ENCODE assay signal across 32 mouse cellular contexts in genomic region chr10:60430591-60430990, GRCm38 (mm10). TPM values are rescaled to one million over a fixed set of nuclear protein-coding genes. Genes with fewer than 3 reads are reported as not detected.
DNase-seq lines count a peak whose midpoint lies in the region; ATAC-seq and TF ChIP-seq lines count a peak whose summit lies in the region.
"Had no signal": no experiment of that assay in that cellular context is flagged by ENCODE, and none has a peak within 500 bp of the region (broad histone marks: within the 10 kb centered on the region; RNA-seq: fewer than 3 reads in every experiment).

No protein-coding gene starts in this region.

- TF ChIP-seq CTCF in hindbrain, postnatal 0 days (IDR thresholded peaks at IDR 0.05; ENCODE audit: low read depth), result no peak
- TF ChIP-seq CTCF in brain, embryonic 14.5 days (IDR thresholded peaks at IDR 0.05; ENCODE audit: borderline replicate concordance, extremely low read depth, insufficient read depth, insufficient read length), result no peak

- 47% methylated on average over 6 of the region's 6 CpGs for WGBS in embryonic facial prominence, embryonic 14.5 days
- WGBS in embryonic facial prominence, embryonic 10.5 days, result 50% methylated on average over 6 of the region's 6 CpGs
- WGBS in hindbrain, embryonic 13.5 days, result 22% methylated on average over 6 of the region's 6 CpGs
- 12% methylated on average over 6 of the region's 6 CpGs for WGBS in hindbrain, postnatal 0 days
- 10% methylated on average over 6 of the region's 6 CpGs for WGBS in neural tube, embryonic 14.5 days

- H3K9ac ChIP-seq in embryonic facial prominence, embryonic 14.5 days (ENCODE audit: low read depth, low read length), result no peak overlapping the region
- H3K9ac ChIP-seq in hindbrain, embryonic 13.5 days, result peak overlapping the region; percentile 24; the same call in 1 of the 2 replicates
- no peak overlapping the region for H3K9ac ChIP-seq in hindbrain, postnatal 0 days (replicated peaks; ENCODE audit: low read length)
- 0 out of 2 replicates have a peak overlapping the region, but pooled peaks have one; percentile 21 for H3K9ac ChIP-seq in neural tube, embryonic 14.5 days (replicated peaks; ENCODE audit: low read depth, low read length)
- H3K9ac ChIP-seq: embryonic facial prominence, embryonic 13.5 days; heart, embryonic 12.5 days; liver, embryonic 12.5 days; liver, postnatal 0 days; stomach, embryonic 15.5 days had no signal

- no peaks in the 10 kb centered on the region for H3K27me3 ChIP-seq in embryonic facial prominence, embryonic 14.5 days (replicated peaks; ENCODE audit: control insufficient read depth, insufficient read depth, low read length)
- H3K27me3 ChIP-seq in embryonic facial prominence, embryonic 10.5 days (replicated peaks; ENCODE audit: low read depth, poor library complexity, severe bottlenecking), result peaks cover 8% of the 10 kb centered on the region; the same call in 1 of the 2 replicates
- peaks cover 21% of the 10 kb centered on the region for H3K27me3 ChIP-seq in hindbrain, embryonic 13.5 days
- no peaks in the 10 kb centered on the region for H3K27me3 ChIP-seq in hindbrain, postnatal 0 days (ENCODE audit: insufficient read depth, low read length)
- no peaks in the 10 kb centered on the region; the same call in 1 of the 2 replicates for H3K27me3 ChIP-seq in neural tube, embryonic 14.5 days (ENCODE audit: control insufficient read depth, insufficient read depth, low read length)
- H3K27me3 ChIP-seq: stomach, embryonic 15.5 days had no signal

- TF ChIP-seq POLR2A in brain, embryonic 14.5 days (IDR thresholded peaks at IDR 0.05; ENCODE audit: borderline replicate concordance, extremely low read depth, insufficient read depth, insufficient read length, poor library complexity, severe bottlenecking), result no peak

- H3K27ac ChIP-seq in embryonic facial prominence, embryonic 14.5 days (replicated peaks; ENCODE audit: low read depth, low read length), result no peak overlapping the region
- no peak overlapping the region for H3K27ac ChIP-seq in embryonic facial prominence, embryonic 10.5 days (replicated peaks)
- H3K27ac ChIP-seq in hindbrain, embryonic 13.5 days, result peak overlapping the region; percentile 67
- no peak overlapping the region for H3K27ac ChIP-seq in hindbrain, postnatal 0 days
- H3K27ac ChIP-seq in neural tube, embryonic 14.5 days (ENCODE audit: low read depth, low read length), result peak overlapping the region; percentile 57
- H3K27ac ChIP-seq: embryonic facial prominence, embryonic 13.5 days; heart, adult 2 months; kidney, postnatal 0 days; liver, embryonic 12.5 days; stomach, embryonic 15.5 days had no signal

- peaks cover 6% of the 10 kb centered on the region; the same call in 1 of the 2 replicates for H3K9me3 ChIP-seq in embryonic facial prominence, embryonic 14.5 days (ENCODE audit: control insufficient read depth, low read length)
- peaks cover 8% of the 10 kb centered on the region for H3K9me3 ChIP-seq in embryonic facial prominence, embryonic 10.5 days
- H3K9me3 ChIP-seq in hindbrain, embryonic 13.5 days, result peaks cover 5% of the 10 kb centered on the region; the same call in 1 of the 2 replicates
- H3K9me3 ChIP-seq in hindbrain, postnatal 0 days (ENCODE audit: low read length), result 0 out of 2 replicates have a peak, but pooled peaks cover under 1% of the 10 kb centered on the region
- no peaks in the 10 kb centered on the region for H3K9me3 ChIP-seq in neural tube, embryonic 14.5 days (ENCODE audit: control insufficient read depth, low read length)
- H3K9me3 ChIP-seq: liver, embryonic 12.5 days; stomach, embryonic 15.5 days had no signal

- ATAC-seq in embryonic facial prominence, embryonic 14.5 days (ENCODE audit: low read depth), result 0 out of 2 replicates have a peak, but pooled peaks have one; percentile 22
- ATAC-seq in hindbrain, embryonic 13.5 days (ENCODE audit: low FRiP score), result peak; percentile 27; the same call in 1 of the 2 replicates
- no peak for ATAC-seq in hindbrain, postnatal 0 days
- ATAC-seq in neural tube, embryonic 14.5 days (ENCODE audit: low read depth), result peak; percentile 66; the same call in 1 of the 2 replicates
- ATAC-seq in activated CD4-positive, CD25-positive, alpha-beta regulatory T cell, adult 4 months, result no peak
- ATAC-seq: forebrain, embryonic 14.5 days; liver, embryonic 12.5 days; liver, postnatal 0 days had no signal

- H3K4me1 ChIP-seq in embryonic facial prominence, embryonic 14.5 days (ENCODE audit: control insufficient read depth, insufficient read depth, low read length), result no peaks in the 10 kb centered on the region
- H3K4me1 ChIP-seq in embryonic facial prominence, embryonic 10.5 days, result peaks cover 6% of the 10 kb centered on the region
- peaks cover 28% of the 10 kb centered on the region for H3K4me1 ChIP-seq in hindbrain, embryonic 13.5 days (replicated peaks)
- H3K4me1 ChIP-seq in hindbrain, postnatal 0 days (ENCODE audit: insufficient read depth, low read length), result no peaks in the 10 kb centered on the region
- H3K4me1 ChIP-seq in neural tube, embryonic 14.5 days (ENCODE audit: control insufficient read depth, insufficient read depth, low read length), result peaks cover 19% of the 10 kb centered on the region; the same call in 1 of the 2 replicates
- H3K4me1 ChIP-seq: embryonic facial prominence, embryonic 13.5 days; heart, embryonic 12.5 days; liver, embryonic 12.5 days; megakaryocyte, embryonic 14.5 days; stomach, embryonic 15.5 days had no signal

- H3K36me3 ChIP-seq in embryonic facial prominence, embryonic 14.5 days (ENCODE audit: control insufficient read depth, insufficient read depth, low read length), result no peaks in the 10 kb centered on the region
- no peaks in the 10 kb centered on the region for H3K36me3 ChIP-seq in embryonic facial prominence, embryonic 10.5 days (replicated peaks)
- H3K36me3 ChIP-seq in hindbrain, embryonic 13.5 days, result no peaks in the 10 kb centered on the region
- no peaks in the 10 kb centered on the region for H3K36me3 ChIP-seq in hindbrain, postnatal 0 days (ENCODE audit: insufficient read depth, low read length)
- no peaks in the 10 kb centered on the region for H3K36me3 ChIP-seq in neural tube, embryonic 14.5 days (ENCODE audit: control insufficient read depth, insufficient read depth, low read length)
- H3K36me3 ChIP-seq: embryonic facial prominence, embryonic 13.5 days; heart, embryonic 12.5 days; liver, embryonic 12.5 days; stomach, embryonic 15.5 days had no signal

- no peak for DNase-seq in embryonic facial prominence, embryonic 14.5 days (ENCODE audit: low spot score)
- DNase-seq in embryonic facial prominence, embryonic 10.5 days (ENCODE audit: low spot score), result no peak
- DNase-seq in hindbrain, postnatal 0 days (ENCODE audit: low spot score), result no peak
- peak; percentile 23 for DNase-seq in brain, embryonic 14.5 days (ENCODE audit: low read depth)
- no peak for DNase-seq in kidney, adult 8-10 months
- DNase-seq: adrenal gland, adult 8-10 months; cerebellum, adult 9-10 months; embryo, embryonic 11 days; heart, adult 2 months; heart, postnatal 4 days; kidney, adult 2 months; layer of hippocampus, postnatal 36 days; left cerebral cortex, postnatal 4 days; liver, postnatal 0 days; lung, postnatal 4 days; right cerebral cortex, postnatal 25 days had no signal

- no peak overlapping the region for H3K4me3 ChIP-seq in embryonic facial prominence, embryonic 14.5 days (ENCODE audit: low read depth, low read length)
- H3K4me3 ChIP-seq in embryonic facial prominence, embryonic 10.5 days, result no peak overlapping the region
- H3K4me3 ChIP-seq in hindbrain, embryonic 13.5 days, result no peak overlapping the region
- no peak overlapping the region for H3K4me3 ChIP-seq in hindbrain, postnatal 0 days (ENCODE audit: low read length)
- no peak overlapping the region for H3K4me3 ChIP-seq in neural tube, embryonic 14.5 days (ENCODE audit: low read depth, low read length)
- H3K4me3 ChIP-seq: embryonic facial prominence, embryonic 13.5 days; erythroblast, embryonic 14.5 days; heart, adult 2 months; heart, embryonic 12.5 days; liver, embryonic 12.5 days; megakaryocyte, embryonic 14.5 days; stomach, embryonic 15.5 days had no signal

- no peak overlapping the region for H3K4me2 ChIP-seq in embryonic facial prominence, embryonic 14.5 days (ENCODE audit: low read depth, low read length)
- H3K4me2 ChIP-seq in hindbrain, embryonic 13.5 days, result peak overlapping the region; percentile 4; the same call in 1 of the 2 replicates
- no peak overlapping the region for H3K4me2 ChIP-seq in hindbrain, postnatal 0 days (ENCODE audit: low read depth, low read length)
- H3K4me2 ChIP-seq in neural tube, embryonic 14.5 days (ENCODE audit: low read depth, low read length), result no peak overlapping the region; the same call in 1 of the 2 replicates
- H3K4me2 ChIP-seq: embryonic facial prominence, embryonic 13.5 days; heart, embryonic 12.5 days; liver, embryonic 12.5 days; stomach, embryonic 15.5 days had no signal

RNA-seq across cellular contexts. Expression of gene Gm17455, which starts 31.1 kb away (rescaled TPM):
- polyA plus RNA-seq in embryonic facial prominence, embryonic 14.5 days (2014; fragmentation: Nextera tagmentation; extraction: Ambion mirVana), result 1.4 and 1.7 TPM in 2 replicates
- 0.96 and 2.6 TPM in 2 replicates for polyA plus RNA-seq in embryonic facial prominence, embryonic 10.5 days (2016; fragmentation: Nextera tagmentation; extraction: Ambion mirVana)
- 9.3 and 13.2 TPM in 2 replicates for polyA plus RNA-seq in hindbrain, embryonic 13.5 days (2015; fragmentation: Nextera tagmentation; extraction: Ambion mirVana)
- 2.4 and 19.4 TPM in 2 replicates for total RNA-seq in hindbrain, postnatal 0 days (2014; rRNA removed)
- polyA plus RNA-seq in hindbrain, postnatal 0 days (2015; fragmentation: Nextera tagmentation; extraction: Ambion mirVana), result 8.9 and 12.4 TPM in 2 replicates
- 6.5 and 9.1 TPM in 2 replicates for polyA plus RNA-seq in brain, embryonic 14.5 days (2012; rRNA removed)
- 17.7 and 20.0 TPM in 2 replicates for polyA plus RNA-seq in neural tube, embryonic 14.5 days (2014; fragmentation: Nextera tagmentation; extraction: Ambion mirVana)
- polyA plus RNA-seq in activated CD4-positive, CD25-positive, alpha-beta regulatory T cell, adult 4 months (2017; shearing (Covaris generic)), result under 1 TPM in 1 of 2 experiments, not detected in 1; 0.84 TPM
- total RNA-seq: adrenal gland, adult 8-10 months; adrenal gland, postnatal 4 days; CH12.LX; gastrocnemius, adult 18-20 months; heart, adult 2 months; heart, postnatal 4 days; layer of hippocampus, postnatal 36 days; monocyte, adult 5-6 weeks had no signal
- polyA plus RNA-seq: C2C12; erythroblast, embryonic 14.5 days; kidney, adult 2 months; liver, embryonic 12.5 days; liver, postnatal 0 days had no signal

Comparison
In these comparisons a context has a peak if more than half of its experiments do, and no peak if none do; other contexts are left out.
1. ATAC-seq: peak in embryonic facial prominence, embryonic 14.5 days (single experiment), hindbrain, embryonic 13.5 days (single experiment) and neural tube, embryonic 14.5 days (single experiment); none in hindbrain, postnatal 0 days (single experiment) and activated CD4-positive, CD25-positive, alpha-beta regulatory T cell, adult 4 months (single experiment).
2. H3K27ac ChIP-seq: peak in hindbrain, embryonic 13.5 days (single experiment) and neural tube, embryonic 14.5 days (single experiment); none in embryonic facial prominence, embryonic 14.5 days (single experiment), embryonic facial prominence, embryonic 10.5 days (single experiment) and hindbrain, postnatal 0 days (single experiment).
3. H3K9ac ChIP-seq: peak in hindbrain, embryonic 13.5 days (single experiment) and neural tube, embryonic 14.5 days (single experiment); none in embryonic facial prominence, embryonic 14.5 days (single experiment) and hindbrain, postnatal 0 days (single experiment).